Mouse (Mus musculus) G1E (cell line): ENCODE data around the gene Acot7.

Source experiments
- CTCF ChIP-seq: IDR thresholded peaks from 2 replicates; pipeline ENCODE4 v1.5.1; 2012; ENCODE audit warnings: low read depth, low read length, inconsistent platforms, mixed read lengths
- GATA1 ChIP-seq: IDR thresholded peaks from 2 replicates; pipeline ENCODE4 v1.6.1; 2012; ENCODE audit warnings: borderline replicate concordance, low read length, inconsistent platforms, mixed read lengths
- GATA2 ChIP-seq: IDR thresholded peaks from 2 replicates; pipeline ENCODE4 v1.6.1; 2012; ENCODE audit warnings: low read depth, low read length, inconsistent platforms, borderline replicate concordance
- POLR2AphosphoS5 ChIP-seq: IDR thresholded peaks from 2 replicates; pipeline ENCODE4 v1.6.1; 2012; ENCODE audit warnings: low read depth, low read length, inconsistent platforms; ENCODE audit not compliant: insufficient replicate concordance

DNA sequence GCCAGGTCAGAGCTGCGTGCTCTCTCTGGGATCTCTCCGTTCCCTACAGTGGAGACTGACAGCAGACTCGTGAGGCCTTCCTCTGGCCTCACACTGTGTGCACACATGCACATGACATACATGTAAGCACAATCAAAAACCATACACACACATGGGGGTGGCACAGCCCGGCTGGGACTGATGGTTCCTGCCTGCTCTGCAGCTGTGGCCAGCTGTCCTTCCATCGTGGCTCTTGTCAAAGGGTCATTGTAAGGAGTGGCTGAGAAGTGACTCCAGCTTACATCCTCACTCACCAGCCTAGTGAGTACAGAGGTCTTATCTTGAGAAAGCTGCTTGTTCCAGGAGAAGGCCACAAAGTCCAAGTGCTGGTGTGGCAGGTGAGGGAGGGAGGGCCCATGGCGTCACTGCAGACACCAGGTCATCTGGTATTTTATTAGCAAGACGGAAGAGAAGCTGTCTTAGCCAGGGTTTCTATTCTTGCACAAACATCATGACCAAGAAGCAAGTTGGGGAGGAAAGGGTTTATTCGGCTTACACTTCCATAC lies 37.0 kb downstream of the Acot7 start:
- TF ChIP-seq CTCF (no peak), GATA2 (no peak), GATA1 (no peak), POLR2AphosphoS5 (no peak)
